Mouse (Mus musculus) fibroblast of lung, adult 2 months (primary cell): Measurements from ENCODE around the gene Tas1r2.
A peak's percentile ranks its signal among the peaks of the same experiment; 100 is the strongest.

Source experiments
- DNase-seq: peaks from one replicate; pipeline ENCODE4 v3.0.0-alpha.2; 2011; ENCODE audit warnings: low read depth

Tas1r2 gene

GRCm38 (mm10) chr4:139710467-139711334, 57.4 kb downstream of the Tas1r2 start:
- no peak for DNase-seq

- DNase-seq: no peak
Observed at GRCm38 (mm10) chr4:139715241-139715932, 62.0 kb downstream of the Tas1r2 start.

DNA sequence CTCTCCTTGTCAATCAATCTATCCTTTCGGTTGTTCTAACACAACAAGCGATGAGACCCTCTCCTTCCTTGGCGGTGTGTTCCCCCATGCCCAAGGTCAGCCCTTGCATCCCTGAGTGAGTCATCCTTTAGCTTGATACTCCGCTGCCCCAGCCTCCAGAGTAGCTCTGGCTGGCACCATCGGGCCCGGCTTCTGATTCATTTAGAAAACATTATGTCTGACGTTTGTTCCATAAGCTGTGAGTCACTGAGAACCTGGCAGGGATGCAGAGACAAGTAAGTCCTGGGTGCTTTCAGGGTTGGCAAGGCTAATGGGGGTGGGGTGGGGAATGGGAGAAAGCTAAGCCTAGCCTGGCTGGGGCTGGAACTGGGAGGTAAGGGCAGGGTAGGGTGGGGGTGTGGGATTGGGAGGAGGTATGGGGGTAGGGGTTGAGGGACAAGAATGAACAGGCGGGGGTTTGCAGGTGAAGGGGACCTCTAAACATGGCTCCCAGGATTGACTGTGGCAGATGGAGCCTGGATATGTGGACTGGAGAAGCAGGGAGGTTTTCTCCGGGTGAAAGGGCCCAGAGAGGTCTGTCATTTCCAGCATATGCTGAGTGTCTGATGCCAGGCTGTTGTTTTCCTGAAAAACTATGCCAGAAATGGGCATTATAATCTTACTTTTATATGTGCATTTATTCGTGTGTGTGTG, 63.3 kb downstream of the Tas1r2 start:
- DNase-seq: peak; percentile 86

GRCm38 (mm10) chr4:139718978-139719377, 65.6 kb downstream of the Tas1r2 start:
- DNase-seq: no peak
